Mouse (Mus musculus) heart, postnatal 0 days (tissue): Measurements from ENCODE around the gene Uba1y.

Experiments
- CTCF ChIP-seq: IDR thresholded peaks from 2 replicates; pipeline ENCODE4 v1.5.1; 2016; ENCODE audit warnings: antibody characterized with exemption, control low read depth, low read depth
- EP300 ChIP-seq: IDR thresholded peaks from 2 replicates; pipeline ENCODE4 v1.6.1; 2016; ENCODE audit warnings: antibody characterized with exemption, low read depth

DNA sequence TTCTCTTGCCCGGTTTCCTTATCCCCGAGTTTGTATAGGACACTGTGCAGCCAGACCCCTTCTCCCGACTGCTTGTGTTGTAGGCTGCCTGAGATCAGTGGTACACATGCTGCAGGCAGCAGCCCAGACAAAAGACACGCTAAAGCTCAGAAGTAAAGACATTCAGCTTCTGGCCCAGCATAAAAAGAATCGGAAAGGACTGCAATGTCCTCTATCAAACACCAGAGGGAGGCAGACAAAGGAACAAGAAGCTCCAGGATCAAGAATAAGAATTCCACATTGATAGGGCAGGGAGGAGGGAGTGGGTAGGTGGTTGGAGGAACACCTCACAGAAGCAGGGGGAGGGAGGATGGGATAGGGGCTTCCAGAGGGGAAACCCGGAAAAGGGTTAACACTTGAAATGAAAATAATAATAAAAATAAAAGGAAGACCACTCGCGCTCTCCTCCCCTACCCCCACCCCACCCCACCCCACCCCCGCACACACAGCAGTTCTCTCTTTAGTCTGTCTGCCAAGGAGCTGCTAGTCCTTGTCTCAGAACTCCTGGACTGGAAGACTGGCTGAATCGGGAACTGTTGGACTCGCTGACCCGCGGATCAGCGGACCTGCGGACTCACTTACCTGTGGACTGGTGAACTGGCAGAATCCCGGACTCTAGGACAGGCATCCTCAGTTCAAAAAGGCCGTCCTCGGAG, 54.6 kb downstream of the Uba1y start:
- TF ChIP-seq CTCF, result no peak
- no peak for TF ChIP-seq EP300
